Mouse (Mus musculus): ENCODE results near the gene Gpbar1.

The Gpbar1 gene

DNA sequence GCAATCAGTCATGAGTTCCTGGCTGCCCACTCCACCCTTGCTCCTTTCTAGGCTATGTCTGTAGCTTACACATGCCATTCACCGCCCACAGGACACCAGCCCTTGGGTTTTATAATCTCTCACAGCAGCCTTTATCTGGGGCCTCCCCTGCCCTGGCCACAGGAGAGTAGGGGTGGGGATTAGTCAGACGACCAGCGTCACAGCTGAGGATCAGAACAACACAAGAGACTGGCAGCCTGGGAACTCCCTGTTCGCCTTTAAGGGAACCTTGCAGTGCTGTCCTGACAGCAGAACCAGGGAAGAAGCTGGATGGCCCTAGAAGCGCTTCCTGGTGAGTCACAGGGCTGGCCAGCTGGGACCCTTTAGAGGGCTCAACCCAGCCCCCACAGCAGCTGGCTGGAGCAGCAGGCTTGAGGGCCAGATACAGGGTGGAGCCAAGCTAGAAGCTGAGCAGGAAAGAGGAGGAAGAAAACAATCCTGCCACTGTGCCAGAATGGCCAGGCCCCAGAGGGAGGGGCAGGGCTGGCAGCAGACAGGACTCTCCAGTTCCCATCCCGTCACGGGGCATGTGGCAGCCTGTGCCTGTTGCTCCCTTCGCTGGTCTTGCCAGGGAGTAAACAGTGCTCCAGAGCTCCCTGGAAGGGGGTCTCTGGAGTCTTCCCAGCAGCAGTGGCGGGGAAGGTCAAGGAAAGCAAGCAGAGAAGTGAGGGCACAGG, 17.3 kb downstream of the Gpbar1 start:
- DNase-seq (ENCODE audit: low read depth, low spot score): peak; percentile 32

DNA sequence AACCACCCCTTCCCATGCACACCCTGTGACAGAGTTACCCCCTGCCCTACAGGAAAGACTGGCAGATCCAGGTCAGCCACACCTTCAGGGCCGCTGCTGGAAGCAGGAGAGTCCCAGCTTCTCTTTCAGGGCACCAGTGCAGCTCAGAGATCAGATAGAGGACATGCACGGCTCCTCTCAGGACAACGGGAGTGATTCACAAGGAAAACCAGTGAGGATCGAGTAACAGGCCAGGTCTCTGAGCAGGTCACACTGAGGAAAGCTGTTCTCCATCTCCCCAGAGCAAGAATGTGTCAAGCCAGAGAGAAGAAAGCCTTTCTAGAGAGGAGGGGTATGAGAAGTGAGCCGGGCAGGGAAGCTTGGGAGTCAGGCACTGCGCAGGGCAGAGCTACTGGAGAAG, 18.1 kb downstream of the Gpbar1 start:
- DNase-seq (ENCODE audit: low read depth, low spot score): no peak

DNA sequence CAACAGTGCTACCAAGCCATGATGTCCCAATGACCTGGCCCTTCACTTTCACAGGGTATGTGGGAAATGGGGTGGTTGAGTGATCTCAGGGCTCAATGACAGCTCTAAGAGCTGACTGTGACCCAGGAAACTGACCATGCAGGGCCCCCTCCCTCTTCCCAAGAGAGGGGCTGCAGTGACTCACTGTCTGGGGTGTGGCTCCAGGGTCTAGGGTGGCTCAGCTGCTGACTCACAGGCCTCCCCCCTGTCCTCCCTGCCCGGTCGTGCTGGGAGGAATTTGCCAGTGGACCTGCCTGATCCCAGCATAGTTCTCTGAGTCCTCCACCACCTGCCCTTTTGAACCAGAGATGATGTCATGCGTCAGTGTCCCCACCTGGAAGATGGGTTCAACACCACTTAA, 18.9 kb downstream of the Gpbar1 start:
- no peak for DNase-seq (ENCODE audit: low read depth, low spot score)

DNA sequence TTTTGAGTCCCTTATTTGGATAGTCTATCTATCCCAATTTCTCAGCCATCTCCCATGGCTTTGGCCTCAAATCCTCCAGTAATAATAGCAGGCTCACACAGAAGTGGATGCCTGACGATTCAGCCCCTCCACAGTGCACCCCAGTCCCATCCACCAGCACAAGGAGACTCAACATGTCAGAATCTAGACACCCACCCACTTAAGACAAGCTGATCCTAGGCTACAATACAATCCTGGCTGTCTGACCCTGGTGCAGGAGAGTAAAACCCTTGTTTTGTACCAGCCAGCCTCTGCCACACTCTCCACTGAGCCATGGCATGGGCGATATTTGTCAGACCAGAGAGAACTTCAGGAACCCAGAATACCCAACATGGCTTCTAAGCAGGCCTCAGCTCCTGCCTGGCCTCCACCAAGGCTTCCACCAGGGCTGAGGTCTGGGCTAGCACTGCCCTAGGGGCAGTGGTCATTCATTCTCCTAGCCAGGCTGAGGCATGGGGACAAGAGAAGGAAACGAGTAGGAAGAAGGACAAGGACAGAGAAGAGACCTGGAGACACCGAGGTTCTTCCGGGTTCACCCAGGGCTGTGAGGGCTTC, 19.9 kb downstream of the Gpbar1 start:
- no peak for DNase-seq (ENCODE audit: low read depth, low spot score)

DNA sequence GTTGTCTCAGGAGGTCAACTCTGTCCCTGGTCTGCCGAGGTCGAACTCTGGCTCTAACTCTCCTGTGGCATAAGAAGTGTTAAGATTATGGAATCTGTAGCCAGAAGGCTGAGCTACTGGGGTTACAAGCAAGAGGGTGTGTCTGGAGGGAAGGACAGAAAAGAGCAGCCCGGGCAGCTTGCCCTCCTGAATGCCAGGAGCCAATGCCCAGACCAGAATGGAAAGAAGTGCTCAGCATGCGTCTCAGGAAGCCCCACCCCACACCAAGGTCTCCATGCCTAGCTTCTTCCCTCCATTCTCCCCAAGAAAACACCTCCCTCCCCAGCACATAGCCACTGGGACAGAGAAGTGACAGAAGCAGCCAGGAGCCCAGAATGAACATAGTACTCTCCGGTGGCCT, 20.6 kb downstream of the Gpbar1 start:
- no peak for DNase-seq (ENCODE audit: low read depth, low spot score)

DNA sequence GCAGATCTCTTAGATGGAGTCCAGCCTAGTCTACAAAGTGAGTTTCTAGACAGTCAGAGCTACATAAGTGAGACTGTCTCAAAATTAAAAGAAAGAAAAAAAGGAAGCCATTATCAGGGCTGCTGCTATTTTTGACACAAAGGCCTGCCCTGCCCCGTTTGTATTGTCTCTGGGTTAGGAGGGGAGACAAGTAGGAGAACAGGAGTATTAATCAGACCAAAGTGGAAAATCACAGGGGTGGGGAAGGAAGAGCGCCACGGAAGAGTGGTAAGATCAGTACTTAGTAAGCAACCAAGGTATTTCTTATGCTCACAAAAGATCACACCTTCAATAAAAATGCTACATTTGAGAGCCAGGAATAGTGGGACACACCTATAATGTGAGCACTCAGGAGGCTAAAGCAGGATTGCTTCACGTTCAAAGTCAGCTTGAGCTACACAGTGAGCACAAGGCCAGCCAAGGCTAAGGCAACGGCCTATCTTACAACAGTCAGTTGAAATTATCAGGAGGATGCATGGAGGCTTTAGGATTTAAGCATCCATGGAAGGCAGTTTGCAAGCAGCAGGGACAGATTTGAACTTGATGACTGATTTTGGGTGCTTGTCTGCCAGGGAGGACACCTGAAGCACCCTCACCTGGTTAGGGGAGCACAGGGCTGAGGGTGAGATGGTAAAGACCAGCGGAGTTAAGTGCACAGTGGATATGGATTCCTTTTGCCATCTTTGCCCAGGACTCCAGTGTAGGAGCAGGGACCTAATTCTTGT, 22.2 kb downstream of the Gpbar1 start:
- no peak for DNase-seq (ENCODE audit: low read depth, low spot score)

DNA sequence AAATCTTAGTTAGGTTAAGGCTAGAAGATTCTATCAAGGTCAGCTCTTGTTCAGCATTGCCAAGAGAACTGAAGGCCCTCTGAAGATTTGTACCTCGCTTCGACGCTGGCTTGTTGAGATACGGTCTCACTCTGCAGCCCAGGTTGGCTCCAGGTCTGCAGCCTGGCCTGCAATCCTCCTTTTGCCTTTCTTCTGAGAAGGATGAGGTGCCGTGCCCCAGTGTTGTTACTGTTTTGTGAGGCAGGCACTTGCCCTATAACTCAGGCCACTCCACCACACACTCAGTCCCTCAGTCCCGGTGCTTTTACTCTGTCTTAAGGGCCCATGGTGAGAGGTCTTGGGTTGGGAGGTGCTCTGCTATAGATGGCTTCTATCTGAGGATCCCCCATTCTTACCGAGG, 23.9 kb downstream of the Gpbar1 start:
- DNase-seq (ENCODE audit: low read depth, low spot score): no peak

DNA sequence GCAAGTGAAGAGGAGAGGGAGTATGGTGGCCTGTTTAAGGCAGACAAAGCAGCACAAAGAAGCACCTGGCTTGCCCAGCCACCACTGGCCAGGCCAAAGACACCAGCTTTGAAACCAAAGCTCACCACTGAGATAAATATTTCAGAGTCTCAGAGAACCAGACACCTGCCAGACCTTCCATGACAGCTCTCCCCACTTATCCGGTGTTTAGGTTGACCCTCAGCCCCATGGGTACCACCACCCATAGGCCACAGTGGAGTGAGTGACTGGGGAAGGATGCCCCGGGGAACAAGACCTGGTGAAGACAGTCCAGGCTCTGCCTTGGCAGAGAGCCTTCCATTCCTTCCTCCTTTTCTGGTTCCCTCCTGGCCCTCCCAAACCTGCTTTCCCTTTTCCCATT, 24.5 kb downstream of the Gpbar1 start:
- no peak for DNase-seq (ENCODE audit: low read depth, low spot score)

DNA sequence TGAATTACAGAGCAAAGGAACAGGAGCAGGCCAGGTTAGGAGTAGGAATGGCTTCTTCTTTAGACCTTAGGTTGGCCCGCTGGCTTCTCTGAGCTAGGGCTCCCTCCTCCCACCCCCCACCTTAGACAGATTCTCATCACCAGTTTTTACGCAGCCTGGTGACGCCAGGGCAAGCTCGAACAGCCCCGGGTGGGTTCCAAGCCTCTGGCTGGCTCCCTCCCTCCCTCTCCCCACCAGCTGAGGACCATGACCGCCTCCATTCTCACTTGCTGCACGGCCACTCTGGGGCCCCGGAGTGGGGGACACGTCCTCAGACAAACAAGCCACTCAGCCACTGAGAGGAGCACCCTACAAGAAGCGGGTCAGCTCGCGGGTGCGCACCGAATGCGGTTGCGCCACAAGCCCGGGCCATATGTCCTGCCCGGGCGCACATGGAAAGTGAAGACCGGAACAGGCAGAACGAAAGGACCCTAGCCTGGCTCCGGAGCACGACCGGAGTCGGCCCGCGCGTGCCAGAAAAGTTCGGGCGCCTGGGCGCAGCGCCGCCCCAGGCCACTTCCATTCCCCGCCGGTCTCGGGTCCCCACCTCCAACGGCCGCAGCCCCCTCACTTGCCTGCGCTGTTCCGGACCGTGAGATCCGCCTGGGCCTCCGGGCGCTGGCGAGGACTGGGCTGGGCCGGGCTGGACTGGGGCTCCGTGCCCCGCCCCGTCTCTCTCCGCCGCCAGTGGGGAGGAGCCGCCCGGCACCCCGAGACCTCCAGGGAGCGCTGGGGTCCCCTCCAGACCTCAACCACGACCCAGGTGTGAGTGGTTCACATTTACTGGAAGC, 25.4 kb downstream of the Gpbar1 start:
- DNase-seq (ENCODE audit: low read depth, low spot score): peak; percentile 30

DNA sequence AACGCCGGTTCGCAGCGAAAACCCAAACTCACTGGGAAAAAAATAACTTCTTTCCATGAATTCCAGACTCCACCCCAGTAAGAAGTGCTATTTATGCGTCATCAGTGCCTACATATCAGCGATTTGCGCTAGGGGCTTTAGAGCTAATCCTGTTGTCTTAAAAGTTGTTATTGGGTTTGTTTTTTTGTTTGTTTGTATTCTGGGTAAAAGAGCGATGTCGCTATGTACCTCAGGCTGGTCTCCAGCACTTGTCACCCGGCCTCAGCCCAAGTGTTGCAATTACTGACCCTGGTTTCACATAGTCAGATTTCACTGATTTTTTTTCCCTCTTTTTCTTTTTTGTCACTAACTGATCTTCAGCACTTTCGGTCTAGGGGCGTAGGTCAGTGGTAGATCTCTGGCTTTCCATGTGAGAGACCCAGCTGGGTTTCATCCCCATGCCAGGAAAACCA, 26.0 kb downstream of the Gpbar1 start:
- DNase-seq (ENCODE audit: low read depth, low spot score): no peak

DNA sequence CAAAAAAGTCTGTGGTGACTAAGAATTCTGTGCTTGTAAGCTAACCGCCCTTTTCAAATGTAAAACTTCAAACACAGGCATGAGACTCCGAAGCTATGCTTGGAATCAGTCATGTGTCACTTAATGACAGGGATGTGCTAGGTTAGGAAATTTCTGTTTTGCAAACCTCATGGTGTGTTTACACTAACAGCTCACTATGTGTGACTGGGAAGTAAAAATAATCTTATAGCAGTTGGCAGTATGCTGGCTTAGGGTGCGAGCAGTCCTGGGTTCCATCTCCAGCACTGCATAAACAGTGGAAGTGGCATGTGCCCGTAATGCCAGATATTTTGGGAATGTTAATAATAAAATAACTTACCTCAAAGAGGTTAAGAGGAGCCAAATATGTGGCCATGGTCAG, 26.6 kb downstream of the Gpbar1 start:
- no peak for DNase-seq (ENCODE audit: low read depth, low spot score)

DNA sequence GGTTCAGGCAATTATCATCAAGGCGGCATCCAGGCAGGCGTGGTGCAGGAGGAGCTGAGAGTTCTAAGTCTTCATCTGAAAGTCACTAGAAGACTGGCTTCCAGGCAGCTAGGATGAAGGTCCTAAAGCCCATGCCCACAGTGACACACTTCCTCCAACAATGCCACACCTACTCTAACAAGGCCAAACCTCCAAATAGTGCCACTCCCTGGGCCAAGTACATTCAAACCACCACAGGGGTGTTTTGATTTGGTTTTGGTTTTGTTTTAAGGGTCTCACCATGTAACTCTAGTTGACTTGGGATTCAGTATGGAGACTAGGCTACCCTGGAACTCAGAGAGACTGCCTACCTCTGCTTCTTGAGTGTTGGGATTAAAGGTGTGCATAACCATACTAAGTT, 27.2 kb downstream of the Gpbar1 start, which contains the start of gene Tmbim1:
Gene Tmbim1 (minus strand): TSS at position 101 of the 400 bp plus-strand sequence.
- DNase-seq (ENCODE audit: low read depth, low spot score): no peak

DNA sequence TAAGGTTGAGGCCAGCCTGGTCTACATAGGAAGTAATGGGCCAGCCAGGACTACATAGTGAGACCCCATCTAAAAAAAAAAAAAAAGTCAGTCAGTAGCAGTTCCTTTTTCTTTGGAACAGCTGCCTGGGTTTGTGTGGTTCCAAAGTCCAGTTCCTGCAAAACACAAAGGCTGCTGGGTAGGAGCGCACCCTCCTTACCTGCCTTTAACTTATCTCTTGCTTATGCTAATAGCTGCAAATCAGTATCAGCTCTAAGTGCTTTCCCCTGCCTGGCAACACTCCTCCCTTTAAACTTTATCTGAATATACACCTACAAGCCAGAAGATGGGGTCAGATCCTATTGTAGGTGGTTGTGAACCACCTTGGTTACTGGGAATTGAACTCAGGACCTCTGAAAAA, 28.8 kb downstream of the Gpbar1 start:
- DNase-seq (ENCODE audit: low read depth, low spot score): no peak

DNA sequence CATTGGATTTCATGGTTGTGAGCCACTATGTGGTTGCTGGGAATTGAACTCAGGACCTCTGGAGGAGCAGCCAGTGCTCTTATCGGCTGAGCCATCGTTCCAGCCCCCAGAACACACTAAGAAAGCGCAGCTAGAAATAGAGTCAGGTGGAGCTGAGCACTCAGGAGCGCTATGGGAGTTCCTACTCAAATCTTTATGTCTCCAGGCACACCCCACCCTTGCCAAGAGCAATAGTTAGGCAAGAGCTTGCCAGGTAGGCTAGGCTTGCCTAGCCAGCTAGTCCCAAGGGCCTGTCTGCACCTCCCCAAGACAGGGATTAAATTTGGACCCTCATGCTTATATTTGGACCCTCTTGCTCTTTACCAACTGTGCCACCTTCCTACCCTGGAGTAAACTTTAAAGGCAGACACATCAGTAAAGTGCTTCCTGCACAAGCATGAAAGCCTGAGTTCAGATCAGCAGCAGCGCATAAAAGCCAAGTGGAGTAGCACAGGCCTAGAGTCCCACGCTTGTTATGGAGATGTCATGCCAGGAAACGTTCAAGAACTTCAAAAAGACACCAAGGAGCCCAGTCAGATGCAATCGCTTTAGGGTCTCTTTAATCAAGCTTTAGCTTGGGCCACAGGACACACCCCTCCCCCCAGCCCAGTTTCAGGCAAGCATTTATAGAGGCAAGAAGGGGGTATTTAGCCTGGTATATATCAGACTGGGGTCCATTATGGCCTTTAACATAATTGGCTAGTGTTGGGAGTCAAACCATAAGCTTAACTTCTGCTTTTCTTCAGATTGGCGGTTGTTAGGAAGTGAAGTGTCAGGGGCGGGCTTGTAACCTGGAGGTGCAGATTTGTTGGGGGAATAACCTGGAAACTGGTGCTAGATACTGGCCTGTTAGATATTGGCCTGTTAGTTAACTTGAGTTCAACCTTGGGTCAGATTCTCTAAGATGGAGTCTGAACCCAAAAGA, 29.9 kb downstream of the Gpbar1 start:
- no peak for DNase-seq (ENCODE audit: low read depth, low spot score)

DNA sequence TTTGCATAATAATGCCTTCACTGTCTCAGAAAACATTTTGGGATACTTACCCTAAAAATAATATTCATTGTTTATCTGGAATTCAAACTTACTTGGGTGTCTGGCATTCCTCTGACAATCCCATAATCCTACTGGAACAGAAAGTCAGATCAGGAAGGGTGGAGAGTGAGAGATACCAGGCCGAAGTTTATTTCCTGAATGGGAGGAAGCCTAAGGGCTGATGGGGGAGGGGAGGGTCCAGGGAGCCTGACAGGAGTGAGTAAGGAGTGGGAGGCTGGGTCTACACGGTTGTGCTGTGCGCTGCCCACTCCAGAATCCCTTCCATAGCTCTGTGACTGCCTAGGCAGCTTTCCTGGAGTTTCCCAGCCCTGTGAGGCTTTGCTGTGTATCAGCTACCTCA, 31.4 kb downstream of the Gpbar1 start:
- DNase-seq (ENCODE audit: low read depth, low spot score): no peak

DNA sequence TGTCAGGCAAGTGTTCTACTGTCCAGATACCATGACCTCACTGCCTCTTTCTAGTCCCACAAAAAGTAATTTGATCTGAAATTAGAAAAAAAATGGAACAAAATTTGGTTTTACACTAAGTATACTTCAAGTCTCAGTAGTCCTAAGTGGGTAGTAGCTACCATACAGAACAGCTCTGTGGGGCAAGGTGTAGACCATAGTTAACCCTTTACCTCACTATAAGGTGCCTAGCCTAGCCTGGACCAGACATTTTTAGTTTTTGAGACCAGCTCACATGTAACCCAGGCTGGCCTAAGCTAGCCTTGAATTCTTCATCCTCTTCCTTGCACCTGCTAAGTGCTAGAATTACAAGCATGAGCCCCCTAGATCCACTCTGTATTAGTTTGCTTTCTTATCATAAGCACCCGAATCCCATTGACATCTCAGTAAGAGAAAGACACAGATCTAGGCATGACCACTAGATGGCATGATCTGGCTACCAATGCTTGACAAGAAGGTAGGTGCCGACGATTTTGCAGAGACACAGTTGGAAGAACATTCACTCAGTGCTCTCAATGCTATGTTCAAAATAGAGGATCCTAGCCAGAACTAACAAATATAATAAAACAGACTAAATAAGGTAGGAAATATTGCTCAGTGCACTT, 34.8 kb downstream of the Gpbar1 start:
- DNase-seq (ENCODE audit: low read depth, low spot score): peak; percentile 61

DNA sequence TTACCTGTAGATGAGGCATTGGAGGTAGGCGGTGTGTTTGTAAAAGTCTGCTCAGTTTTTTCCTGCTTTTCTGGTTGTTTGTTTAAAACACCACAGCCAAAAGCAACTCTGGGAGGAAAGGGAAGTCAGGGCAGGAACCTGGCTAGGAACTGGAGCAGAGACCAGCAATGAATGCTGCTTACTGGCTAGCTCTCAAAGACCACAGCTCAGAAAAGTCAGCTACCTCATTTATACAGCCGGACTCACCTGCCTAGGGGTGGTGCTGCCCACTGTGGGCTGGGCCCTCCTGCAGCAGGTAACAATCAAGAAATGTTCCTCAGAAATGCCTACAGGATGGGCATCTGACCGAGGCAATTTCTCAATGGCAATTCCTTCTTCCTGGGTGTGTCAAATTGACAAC, 36.4 kb downstream of the Gpbar1 start:
- no peak for DNase-seq (ENCODE audit: low read depth, low spot score)

DNA sequence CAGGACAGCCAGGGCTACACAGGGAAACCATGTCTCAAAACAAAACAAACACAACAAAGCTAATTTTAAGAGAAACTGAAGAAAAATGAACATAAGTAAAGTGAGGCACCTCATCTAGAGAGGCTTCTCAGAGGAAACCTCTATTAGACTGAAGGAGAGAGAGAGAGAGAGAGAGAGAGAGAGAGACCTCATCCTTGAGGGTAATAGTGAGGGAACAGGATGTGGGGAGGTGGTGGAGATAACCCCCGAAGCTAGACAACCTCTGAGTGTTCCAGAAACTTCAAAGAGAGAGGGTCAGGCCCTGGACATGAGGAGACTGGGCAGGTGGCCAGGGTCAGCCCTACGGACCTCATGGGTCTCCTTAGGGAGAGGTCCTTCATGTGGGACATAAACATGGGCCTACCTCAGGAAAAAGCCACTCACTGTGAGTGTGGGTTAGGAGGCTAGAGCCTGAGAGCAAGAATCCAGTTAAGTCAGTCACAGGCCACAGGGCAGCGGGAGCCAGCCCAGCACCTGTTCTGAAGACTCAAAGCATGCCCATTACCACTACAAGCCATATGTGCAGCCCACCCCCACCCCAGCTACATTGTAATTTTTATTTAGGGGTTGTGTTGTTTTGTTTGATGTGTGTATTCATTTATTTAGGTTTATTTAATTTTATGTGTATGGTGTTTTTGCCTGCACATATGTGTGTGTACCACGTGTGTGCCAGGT, 37.9 kb downstream of the Gpbar1 start:
- no peak for DNase-seq (ENCODE audit: low read depth, low spot score)

DNA sequence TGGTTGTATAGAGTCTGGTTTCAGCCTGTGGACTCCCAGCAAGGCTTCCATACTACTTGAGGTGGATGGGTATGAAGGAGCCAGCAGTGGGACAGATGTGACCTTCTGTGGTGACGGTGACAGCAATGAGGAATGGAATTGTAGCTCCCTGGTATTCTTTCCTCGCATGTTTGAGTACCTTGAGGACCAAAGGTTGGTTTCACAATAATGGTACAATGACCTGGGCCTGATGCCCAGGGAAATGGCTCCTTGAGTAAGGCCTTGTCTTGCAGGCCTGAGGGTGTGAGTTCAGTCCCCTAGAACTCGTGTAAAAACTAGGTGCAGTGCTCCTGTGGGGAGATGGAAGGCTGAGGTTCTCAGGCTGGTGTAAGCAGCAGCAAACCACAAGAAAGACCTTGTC, 40.4 kb downstream of the Gpbar1 start:
- no peak for DNase-seq (ENCODE audit: low read depth, low spot score)

DNA sequence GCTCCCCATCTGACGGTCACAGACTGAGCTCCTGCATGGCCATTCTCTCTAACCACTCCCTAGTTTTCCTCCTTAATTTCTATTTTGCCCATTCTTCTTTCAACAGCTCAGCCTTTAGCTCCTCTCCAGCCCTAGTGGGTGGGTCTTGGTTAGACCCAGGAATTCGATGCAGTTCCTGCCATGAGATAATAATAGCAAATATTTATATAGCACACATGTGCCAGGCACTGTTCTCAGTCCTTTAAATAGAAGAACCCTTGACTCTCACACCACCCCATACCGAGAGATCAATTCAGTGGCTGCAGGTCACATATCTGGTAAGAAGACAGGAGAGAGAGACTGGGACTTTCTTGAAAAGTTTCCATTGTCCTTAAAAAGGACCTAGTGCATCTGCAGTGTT, 43.0 kb downstream of the Gpbar1 start:
- no peak for DNase-seq (ENCODE audit: low read depth, low spot score)
